Mouse (Mus musculus): Measurements from ENCODE around the gene Exd1.

GRCm38 (mm10) chr2:119476166-119476565 is 71.3 kb downstream of the Exd1 start:
- no peak for TF ChIP-seq USF1 (IDR thresholded peaks at IDR 0.05; ENCODE audit: low read depth)
- no peak for TF ChIP-seq CTCF (IDR thresholded peaks at IDR 0.05; ENCODE audit: control insufficient read depth, insufficient read depth, insufficient read length)
- TF ChIP-seq FOSL1 (IDR thresholded peaks at IDR 0.05; ENCODE audit: insufficient read depth, low read length, poor library complexity, severe bottlenecking) = no peak
